In the genomic region with DNA sequence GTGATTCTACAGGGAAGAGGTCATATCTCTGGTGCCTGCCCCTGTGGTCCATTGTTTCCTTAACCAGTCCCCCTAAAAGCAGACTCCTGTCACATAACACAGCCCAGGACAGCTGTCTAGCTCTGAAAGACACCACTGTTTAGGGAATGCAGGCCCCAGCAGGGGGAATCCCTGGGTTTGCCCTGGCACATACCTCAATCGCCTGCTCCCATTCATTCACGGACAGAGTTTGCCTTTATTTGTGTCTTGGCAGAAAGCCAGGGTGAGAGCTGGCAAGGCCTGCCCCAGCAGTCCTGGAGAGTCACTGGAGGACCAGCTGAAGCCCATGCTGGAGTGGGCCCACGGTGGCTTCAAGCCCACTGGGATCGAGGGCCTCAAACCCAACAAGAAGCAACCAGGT, we compare ENCODE assay signal across 8 mouse cellular contexts. TPM values are rescaled to one million over a fixed set of nuclear protein-coding genes. Genes with fewer than 3 reads are reported as not detected.
DNase-seq lines count a peak whose midpoint lies in the region; ATAC-seq and TF ChIP-seq lines count a peak whose summit lies in the region.

No protein-coding gene starts in this region.

- no peak overlapping the region for H3K4me3 ChIP-seq in forebrain, embryonic 15.5 days
- H3K4me3 ChIP-seq in hindbrain, embryonic 12.5 days = no peak overlapping the region
- H3K4me3 ChIP-seq in left cerebral cortex, adult 2 months = no peak overlapping the region

- WGBS in forebrain, embryonic 15.5 days = 4% methylated on average over 4 of the region's 4 CpGs
- 21% methylated on average over 4 of the region's 4 CpGs for WGBS in hindbrain, embryonic 12.5 days

- intact Hi-C loops in left cerebral cortex, adult 2 months (cut with DNase I) = loop anchor here (5.0 kb wide), 1 partner anchor 59 kb away; no protein-coding TSS in a partner anchor

- H3K9ac ChIP-seq in forebrain, embryonic 15.5 days (replicated peaks) = no peak overlapping the region
- no peak overlapping the region for H3K9ac ChIP-seq in hindbrain, embryonic 12.5 days

- ATAC-seq in forebrain, embryonic 15.5 days (replicated peaks) = peak; percentile 85
- peak; percentile 90 for ATAC-seq in hindbrain, embryonic 12.5 days (ENCODE audit: low FRiP score)
- peak; percentile 12 for ATAC-seq in megakaryocyte progenitor cell, adult 5-6 weeks (replicated peaks; ENCODE audit: poor library complexity)

- H3K27ac ChIP-seq in forebrain, embryonic 15.5 days (replicated peaks) = peak overlapping the region; percentile 81
- peak overlapping the region; percentile 80 for H3K27ac ChIP-seq in hindbrain, embryonic 12.5 days
- H3K27ac ChIP-seq in left cerebral cortex, adult 2 months = peak overlapping the region; percentile 18; the same call in 1 of the 2 replicates

- DNase-seq in 3T3-L1 (ENCODE audit: low read depth, low spot score) = peak; percentile 27
- DNase-seq in brain, adult 2 months (ENCODE audit: low read depth, low spot score) = peak; percentile 88
- DNase-seq in left cerebral cortex, adult 2 months (ENCODE audit: extremely low spot score in 1 of 2, low spot score in 2 of 2) = peak; percentile 33 to 54
- DNase-seq in skeletal muscle tissue, adult 2 months (ENCODE audit: low read depth, low spot score) = peak; percentile 1
- no peak for DNase-seq in B cell, adult 2 months

- H3K9me3 ChIP-seq in forebrain, embryonic 15.5 days = no peaks in the 10 kb centered on the region
- H3K9me3 ChIP-seq in hindbrain, embryonic 12.5 days (replicated peaks) = no peaks in the 10 kb centered on the region

- H3K36me3 ChIP-seq in forebrain, embryonic 15.5 days = no peaks in the 10 kb centered on the region
- no peaks in the 10 kb centered on the region for H3K36me3 ChIP-seq in hindbrain, embryonic 12.5 days

- H3K4me2 ChIP-seq in forebrain, embryonic 15.5 days (replicated peaks) = no peak overlapping the region
- no peak overlapping the region for H3K4me2 ChIP-seq in hindbrain, embryonic 12.5 days (replicated peaks)

- no peaks in the 10 kb centered on the region for H3K27me3 ChIP-seq in forebrain, embryonic 15.5 days
- no peaks in the 10 kb centered on the region for H3K27me3 ChIP-seq in hindbrain, embryonic 12.5 days

- TF ChIP-seq CTCF in left cerebral cortex, adult 2 months (IDR thresholded peaks at IDR 0.05) = no peak

- peaks cover 14% of the 10 kb centered on the region for H3K4me1 ChIP-seq in forebrain, embryonic 15.5 days
- H3K4me1 ChIP-seq in hindbrain, embryonic 12.5 days = peaks cover 13% of the 10 kb centered on the region

RNA-seq across cellular contexts. Expression of gene Dnmt3c, which starts 16.8 kb away (rescaled TPM):
- not detected in 2 replicates for polyA plus RNA-seq in forebrain, embryonic 15.5 days (2015; fragmentation: Nextera tagmentation; extraction: Ambion mirVana)
- 0.17 TPM in 1 of 2 replicates, not detected in the other for polyA plus RNA-seq in hindbrain, embryonic 12.5 days (2016; fragmentation: Nextera tagmentation; extraction: Ambion mirVana)
- total RNA-seq in left cerebral cortex, adult 2 months (2021) = under 1 TPM in 1 of 2 experiments, not detected in 1; 0.16 TPM
- total RNA-seq in megakaryocyte progenitor cell, adult 5-6 weeks (2015) = 0.07 and 0.22 TPM in 2 replicates
- total RNA-seq in megakaryocyte progenitor cell, adult 5-6 weeks (2017) = 0.20 TPM in 1 of 2 replicates, not detected in the other

RNA-seq across cellular contexts. Expression of gene Mapre1, which starts 27.8 kb away (rescaled TPM):
- 399 and 423 TPM in 2 replicates for polyA plus RNA-seq in forebrain, embryonic 15.5 days (2015; fragmentation: Nextera tagmentation; extraction: Ambion mirVana)
- 369 and 427 TPM in 2 replicates for polyA plus RNA-seq in hindbrain, embryonic 12.5 days (2016; fragmentation: Nextera tagmentation; extraction: Ambion mirVana)
- 10 to 100 TPM; 76.5 to 83.6 TPM for total RNA-seq in left cerebral cortex, adult 2 months (2021)
- 121 and 132 TPM in 2 replicates for total RNA-seq in megakaryocyte progenitor cell, adult 5-6 weeks (2015)
- total RNA-seq in megakaryocyte progenitor cell, adult 5-6 weeks (2017) = 221 and 234 TPM in 2 replicates

Comparison
In these comparisons a context has a peak if more than half of its experiments do, and no peak if none do; other contexts are left out.
1. DNase-seq: peak in 3T3-L1 (single experiment), brain, adult 2 months (single experiment), left cerebral cortex, adult 2 months (2 of 2) and skeletal muscle tissue, adult 2 months (single experiment); none in B cell, adult 2 months (0 of 2).
2. ATAC-seq: peak in every context shown above with its lines; median percentile 90 in hindbrain, embryonic 12.5 days; 85 in forebrain, embryonic 15.5 days; 12 in megakaryocyte progenitor cell, adult 5-6 weeks.
3. H3K27ac ChIP-seq: peak in every context shown above with its lines; median percentile 81 in forebrain, embryonic 15.5 days; 80 in hindbrain, embryonic 12.5 days; 18 in left cerebral cortex, adult 2 months.